Mouse (Mus musculus) embryo, embryonic 11.5 days (tissue): Measurements from ENCODE around the gene AL732309.1.
A peak's percentile ranks its signal among the peaks of the same experiment; 100 is the strongest.

Source experiments
- DNase-seq: peaks from one replicate; pipeline ENCODE4 v3.0.0-alpha.2; 2012; ENCODE audit warnings: low read depth, low spot score

AL732309.1 gene

DNA sequence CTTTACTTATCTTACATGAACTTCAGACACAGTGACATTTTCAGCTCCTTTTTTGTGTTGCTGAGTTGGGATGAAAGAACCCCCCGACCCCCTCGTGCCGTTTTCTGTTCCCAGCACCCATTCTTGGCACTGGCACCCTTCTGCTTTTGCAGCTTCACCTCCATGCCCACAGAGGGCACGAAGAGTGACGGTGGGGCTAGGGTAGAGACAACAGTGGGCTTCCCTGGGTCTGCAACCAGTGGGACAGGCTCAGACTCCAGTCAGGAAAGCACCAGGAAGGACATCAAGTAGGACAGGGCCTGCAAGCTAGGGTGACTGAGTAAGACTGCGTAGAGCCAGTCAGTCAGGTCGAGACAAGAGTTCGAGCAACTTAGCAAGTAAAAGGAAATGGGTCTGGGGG, 6.4 kb downstream of the AL732309.1 start:
- DNase-seq: no peak

- no peak for DNase-seq
Observed at GRCm38 (mm10) chr2:25239766-25240165, 6.9 kb downstream of the AL732309.1 start.

GRCm38 (mm10) chr2:25238106-25238505, 8.6 kb downstream of the AL732309.1 start:
- no peak for DNase-seq

DNA sequence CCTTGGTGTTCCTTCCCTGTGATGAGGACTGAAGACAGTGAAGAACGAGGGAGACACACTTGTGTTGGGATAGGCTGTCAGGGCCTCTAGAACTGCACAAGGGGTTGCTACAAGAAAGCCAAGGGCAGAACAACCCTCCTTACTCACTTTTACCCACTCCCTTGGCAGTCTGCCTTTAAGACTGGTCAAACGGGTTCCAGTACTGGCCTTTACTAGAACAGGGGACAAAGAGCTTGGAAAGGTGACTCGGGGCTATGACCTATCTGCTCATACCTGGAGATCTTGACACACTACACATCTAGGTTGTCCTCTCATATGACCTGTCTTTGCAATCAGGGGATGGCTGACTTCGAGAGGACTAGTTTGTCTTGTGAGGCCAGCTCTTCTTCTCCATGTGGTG, 9.1 kb downstream of the AL732309.1 start:
- no peak for DNase-seq

DNA sequence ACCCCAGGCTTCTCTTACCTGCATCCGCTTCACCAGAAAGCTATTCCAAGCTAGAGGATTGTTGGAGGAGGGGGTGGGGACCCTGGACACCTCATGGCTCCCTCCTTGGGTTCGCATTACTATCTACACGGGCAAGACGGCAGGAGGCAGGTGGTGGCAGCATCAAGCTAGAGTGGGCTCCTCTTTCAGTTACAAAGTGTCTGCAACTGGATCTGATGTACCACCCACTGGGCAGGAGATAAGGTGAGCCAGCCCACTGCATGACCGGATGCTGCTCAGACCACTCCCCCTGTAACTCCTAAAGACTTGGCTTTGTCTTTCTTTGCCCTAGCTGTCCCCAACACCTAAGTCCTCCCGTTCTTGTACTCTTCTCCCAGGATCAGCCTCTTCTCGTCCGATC, 10.0 kb downstream of the AL732309.1 start, which contains the start of gene Rnf224:
TSS of gene Rnf224 (minus strand) at position 174 of the 400 bp plus-strand sequence.
- DNase-seq: no peak

DNA sequence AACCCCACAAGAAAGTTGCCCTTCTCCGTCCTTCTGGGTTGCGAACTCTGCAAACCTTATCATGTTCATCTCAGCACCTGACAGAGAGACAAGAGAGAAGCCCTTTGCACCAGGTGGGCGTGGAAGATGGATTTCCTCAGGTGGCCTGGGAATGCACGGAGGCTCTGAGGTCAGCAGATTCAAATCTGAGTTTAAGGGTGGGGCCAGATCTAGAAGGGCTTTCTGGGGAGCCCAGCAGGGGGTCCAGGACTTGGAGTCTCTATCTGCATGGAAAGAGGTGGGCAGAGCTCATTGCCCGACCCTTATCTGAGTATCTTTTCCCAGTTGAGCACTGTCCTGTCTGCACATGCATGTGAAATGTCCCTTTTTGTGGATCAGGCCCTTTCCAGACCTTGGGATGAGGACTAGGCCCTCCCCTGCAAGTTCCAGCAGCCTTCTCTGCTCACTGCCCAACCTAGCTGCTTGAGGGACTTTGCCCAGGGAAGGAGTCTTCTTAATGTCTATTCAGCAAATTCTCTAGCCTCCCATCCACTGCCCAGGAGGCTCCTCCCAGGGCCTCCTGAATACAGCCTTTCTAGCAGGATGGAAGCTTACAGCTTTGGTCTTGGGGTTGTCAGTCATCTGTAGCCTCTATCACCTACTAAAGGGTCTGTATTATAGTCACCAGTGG, 12.0 kb downstream of the AL732309.1 start:
- DNase-seq: no peak

- no peak for DNase-seq
Observed at GRCm38 (mm10) chr2:25234050-25234449, 12.6 kb downstream of the AL732309.1 start, which contains the start of gene Slc34a3. Gene Slc34a3 (minus strand): TSS chr2:25234364.

- no peak for DNase-seq
Observed at GRCm38 (mm10) chr2:25233421-25233820, 13.2 kb downstream of the AL732309.1 start.

DNA sequence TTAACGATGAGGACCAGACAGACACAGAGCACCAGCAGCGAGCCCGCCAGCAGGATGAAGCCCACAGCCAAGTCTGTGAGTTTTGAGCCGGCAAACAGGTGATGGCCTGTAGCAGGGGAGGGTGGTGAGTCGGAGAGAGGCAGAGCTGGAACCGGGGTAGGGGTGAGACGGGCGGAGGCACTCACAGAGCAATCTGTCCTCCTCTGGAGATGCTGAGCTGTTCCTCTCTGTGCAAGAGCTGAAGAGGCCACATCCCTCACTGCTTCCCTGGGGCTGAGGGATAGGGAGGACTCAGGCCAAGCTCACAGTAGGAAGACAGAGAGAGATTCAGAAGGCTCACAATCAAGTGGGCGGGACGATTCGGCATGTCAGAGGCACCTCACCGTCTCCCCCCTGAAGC, 15.6 kb downstream of the AL732309.1 start:
- no peak for DNase-seq

GRCm38 (mm10) chr2:25230581-25230980, 16.1 kb downstream of the AL732309.1 start:
- DNase-seq: no peak

DNA sequence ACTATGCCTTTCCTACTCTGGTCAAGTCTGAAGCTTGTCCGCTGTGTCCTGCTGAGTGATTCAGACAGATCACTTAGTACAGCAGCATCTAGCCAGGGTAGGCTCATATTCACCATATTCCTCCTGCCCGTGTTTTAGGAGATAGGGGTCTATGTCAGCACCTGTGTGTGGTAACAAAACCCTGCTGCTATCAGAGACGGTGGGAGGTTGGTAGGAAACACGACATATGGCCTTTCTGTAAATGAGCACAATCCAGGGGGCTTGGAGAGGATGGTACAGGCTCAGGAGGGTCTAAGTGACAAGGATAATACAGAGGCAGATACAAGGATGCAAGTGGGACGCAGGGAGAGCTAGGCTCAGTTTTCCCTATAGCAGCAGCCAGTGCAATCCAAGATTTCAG, 17.1 kb downstream of the AL732309.1 start:
- no peak for DNase-seq

GRCm38 (mm10) chr2:25228995-25229530, 17.6 kb downstream of the AL732309.1 start:
- DNase-seq: no peak

DNA sequence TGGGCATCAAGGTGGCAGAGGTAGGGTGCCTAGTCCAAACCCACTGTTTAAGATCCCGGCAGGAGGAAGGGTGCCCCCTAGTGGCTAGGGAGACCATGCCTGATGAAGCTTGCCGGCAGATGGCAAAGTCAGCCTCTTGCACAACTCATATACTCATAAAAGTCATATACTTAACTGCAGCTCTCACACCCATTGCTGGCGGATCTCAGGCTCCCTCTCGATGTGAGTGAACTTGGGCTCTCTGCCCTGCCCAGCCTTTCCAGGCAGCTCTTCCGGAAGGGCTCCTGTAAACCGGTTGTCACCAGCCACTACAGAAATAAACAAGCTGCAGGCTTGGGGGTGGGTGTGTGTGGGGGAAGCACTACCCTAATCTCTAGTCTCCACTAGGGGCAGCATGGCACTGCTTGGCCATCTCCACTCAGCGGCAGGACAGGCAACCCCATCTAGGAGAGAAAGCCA, 18.2 kb downstream of the AL732309.1 start:
- DNase-seq: peak; percentile 68

DNA sequence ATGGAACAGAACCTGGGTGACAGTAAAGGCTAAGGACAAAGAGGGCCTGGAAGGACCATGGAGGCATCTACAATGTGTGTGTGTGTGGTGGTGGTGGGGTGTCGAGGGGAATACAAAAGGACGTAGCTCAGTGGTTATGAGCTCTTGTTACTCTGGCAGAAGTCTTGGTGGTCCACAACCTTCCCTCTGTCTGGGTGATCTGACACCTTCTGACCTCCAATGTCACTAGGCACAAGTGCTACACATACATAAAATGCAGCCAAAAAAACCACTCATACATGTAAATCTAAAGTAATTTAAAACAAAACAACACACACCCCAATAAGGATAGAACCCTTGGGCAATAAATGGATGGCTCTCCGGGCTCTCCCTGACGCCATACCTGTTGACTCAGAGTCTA, 19.3 kb downstream of the AL732309.1 start:
- no peak for DNase-seq

DNA sequence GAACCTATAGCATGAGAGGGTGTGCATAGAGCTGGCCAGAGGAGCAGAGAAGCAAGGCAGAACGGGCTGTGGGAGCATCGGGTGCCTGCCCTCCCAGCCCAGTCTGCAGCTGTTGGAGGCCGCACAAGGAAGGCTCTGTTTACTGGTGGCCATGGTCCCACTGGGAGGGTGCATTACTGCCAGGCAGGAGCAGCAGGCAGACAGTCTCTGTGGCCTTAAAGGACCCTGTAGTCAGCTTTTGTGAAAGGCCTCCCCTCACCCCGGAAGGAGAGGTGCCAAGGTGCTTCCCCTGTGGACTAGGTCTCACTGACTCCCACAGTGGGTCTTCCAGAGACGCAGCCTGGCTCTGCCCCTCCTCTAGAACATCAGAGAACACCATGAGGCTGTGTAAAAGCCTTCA, 19.8 kb downstream of the AL732309.1 start:
- no peak for DNase-seq

DNA sequence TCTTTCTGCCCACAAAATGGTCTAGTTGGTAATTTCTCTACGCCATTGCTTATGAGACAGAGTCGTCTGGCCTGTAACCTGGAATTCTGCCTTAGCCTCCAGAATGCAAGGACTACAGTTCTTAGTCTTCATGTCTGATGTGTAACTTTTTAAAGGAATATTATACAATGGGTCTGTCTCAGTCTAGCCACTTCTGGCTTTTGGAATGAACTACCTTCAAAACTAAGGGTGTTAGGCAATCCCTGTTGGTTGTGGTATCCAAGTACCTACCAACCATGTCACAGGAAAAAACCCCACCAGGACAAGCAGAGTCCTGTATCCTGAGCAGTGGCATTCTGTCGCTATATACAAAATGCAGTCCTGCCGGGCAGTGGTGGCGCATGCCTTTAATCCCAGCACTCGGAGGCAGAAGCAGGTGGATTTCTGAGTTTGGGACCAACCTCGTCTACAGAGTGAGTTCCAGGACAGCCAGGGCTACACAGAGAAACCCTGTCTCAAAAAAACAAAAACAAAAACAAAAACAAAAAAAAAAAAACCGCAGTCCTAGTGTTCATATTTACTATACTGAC, 20.8 kb downstream of the AL732309.1 start:
- DNase-seq: no peak

DNA sequence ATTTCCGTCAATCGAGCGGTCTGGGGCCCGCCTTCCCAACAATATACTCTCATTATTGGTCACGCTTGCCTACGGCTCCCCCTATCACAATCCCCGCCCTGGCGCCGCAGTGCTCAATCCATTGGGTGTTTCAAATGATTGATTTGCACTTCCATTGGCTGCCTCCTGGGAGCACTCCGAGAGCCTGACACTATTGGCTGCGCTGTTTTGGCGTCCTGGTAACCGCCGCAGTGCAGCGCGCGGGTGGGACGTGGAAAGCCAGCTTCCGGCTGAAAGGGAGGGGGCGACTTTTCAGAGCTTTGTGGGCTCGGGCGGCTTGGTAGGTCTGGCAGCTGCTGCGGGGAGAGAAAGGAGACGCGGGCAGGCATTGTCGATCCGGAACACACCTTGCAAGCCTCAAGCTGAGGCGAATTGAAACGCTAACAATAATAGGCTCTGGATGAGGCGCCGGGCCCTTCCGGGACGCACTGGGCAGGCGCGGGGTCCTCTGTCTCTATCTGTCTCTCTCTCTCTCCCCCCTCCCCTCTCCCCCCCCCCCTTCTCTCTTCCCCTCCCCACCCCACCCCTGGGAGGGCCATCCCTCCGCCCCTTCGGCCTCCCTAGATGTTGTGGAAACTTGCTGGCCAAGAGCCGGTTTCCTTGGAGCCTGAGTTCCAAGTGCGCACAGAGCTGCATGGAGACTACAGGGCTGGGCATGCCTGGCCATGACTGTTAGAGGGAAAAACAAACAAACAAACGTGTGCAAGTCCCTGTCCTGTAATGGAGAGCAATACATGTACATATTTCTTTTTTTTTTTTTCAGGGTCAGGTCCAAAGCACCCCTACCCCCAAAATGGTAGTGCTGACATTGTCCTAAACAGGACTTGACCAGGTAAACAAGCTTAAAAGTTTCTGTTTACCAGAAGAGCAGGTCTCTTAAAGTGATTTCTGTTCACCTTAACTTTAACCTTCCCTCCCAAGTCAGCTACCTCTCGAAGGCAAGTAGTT, 21.6 kb downstream of the AL732309.1 start:
- peak; percentile 96 for DNase-seq

GRCm38 (mm10) chr2:25224492-25224765, 22.2 kb downstream of the AL732309.1 start, which contains the start of gene Tubb4b:
Gene Tubb4b (minus strand): TSS chr2:25224702.
- no peak for DNase-seq

- peak; percentile 35 for DNase-seq
Observed at GRCm38 (mm10) chr2:25223681-25224491, 22.8 kb downstream of the AL732309.1 start.

DNA sequence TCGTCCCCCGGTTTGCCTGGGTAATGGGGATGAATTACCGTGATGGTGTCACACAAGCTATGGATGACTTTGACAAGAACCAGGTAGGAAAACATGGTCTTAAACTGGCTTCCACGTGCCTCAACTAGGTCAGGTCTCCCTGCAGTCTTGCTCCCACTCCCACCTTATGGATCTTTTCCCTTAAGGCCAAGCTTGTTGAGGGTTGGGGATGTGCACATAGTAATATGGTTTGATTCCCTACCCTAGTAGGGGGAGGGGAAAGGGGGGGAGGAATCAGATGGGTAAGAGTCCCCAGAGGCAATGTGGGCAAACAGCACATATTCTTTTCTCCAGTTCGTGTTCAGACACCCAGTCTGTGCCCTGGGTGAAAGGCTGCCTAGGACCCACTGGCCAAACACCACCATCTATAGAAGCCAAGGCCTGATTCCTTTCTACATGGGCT, 25.3 kb downstream of the AL732309.1 start:
- no peak for DNase-seq

GRCm38 (mm10) chr2:25218445-25218844, 28.2 kb downstream of the AL732309.1 start, which contains the start of gene Fam166a:
Gene Fam166a (plus strand): TSS chr2:25218745.
- no peak for DNase-seq
